Mouse (Mus musculus) embryonic fibroblast, embryonic 13.5 days (primary cell): ENCODE measurements around the gene Gm45521.

Experiments used
- CTCF ChIP-seq: IDR thresholded peaks from 2 replicates; pipeline ENCODE4 v1.5.1; 2011; ENCODE audit warnings: mild to moderate bottlenecking, control low read depth, low read length, moderate library complexity, borderline replicate concordance; ENCODE audit not compliant: insufficient read depth
- POLR2A ChIP-seq: IDR thresholded peaks from 2 replicates; pipeline ENCODE4 v1.6.1; 2011; ENCODE audit warnings: low read depth, mild to moderate bottlenecking, control low read depth, low read length, moderate library complexity

DNA sequence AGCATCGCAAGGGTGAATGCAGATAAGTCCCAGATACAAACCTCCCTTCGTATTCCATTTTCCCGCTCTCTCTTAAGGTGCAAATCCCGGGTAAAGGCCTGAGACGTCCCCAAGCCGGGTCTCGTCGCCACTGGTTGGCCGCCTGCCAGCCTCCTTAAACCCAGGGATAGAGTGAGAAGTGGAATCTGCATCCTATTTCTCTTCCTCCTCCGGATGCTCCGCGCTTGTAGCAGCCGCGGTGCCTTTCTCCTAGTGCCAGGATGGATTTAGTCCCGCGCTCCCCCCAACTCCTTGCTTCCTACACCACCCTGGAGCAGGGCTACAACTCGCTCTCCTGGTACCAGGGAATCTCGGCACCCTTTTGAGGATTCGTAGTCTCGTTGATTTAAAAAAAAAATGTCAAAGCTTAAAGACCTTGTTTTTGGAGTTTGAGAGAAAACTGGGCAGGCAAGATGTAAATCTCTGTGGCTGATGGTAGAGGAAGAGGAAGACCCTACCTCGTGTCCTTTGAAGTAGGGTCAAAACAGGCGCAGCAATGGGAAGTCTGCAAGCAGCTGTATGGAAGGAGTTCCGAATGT is 46.1 kb downstream of the Gm45521 start:
- TF ChIP-seq CTCF (no peak), POLR2A (no peak)
